Mouse (Mus musculus): Measurements from ENCODE around the gene Gm20888.
"Not testable (repeated sequence)": the region's sequence is repeated elsewhere in the genome, so short reads cannot be mapped to it uniquely, and the experiment has no call there.

Gm20888 gene

DNA sequence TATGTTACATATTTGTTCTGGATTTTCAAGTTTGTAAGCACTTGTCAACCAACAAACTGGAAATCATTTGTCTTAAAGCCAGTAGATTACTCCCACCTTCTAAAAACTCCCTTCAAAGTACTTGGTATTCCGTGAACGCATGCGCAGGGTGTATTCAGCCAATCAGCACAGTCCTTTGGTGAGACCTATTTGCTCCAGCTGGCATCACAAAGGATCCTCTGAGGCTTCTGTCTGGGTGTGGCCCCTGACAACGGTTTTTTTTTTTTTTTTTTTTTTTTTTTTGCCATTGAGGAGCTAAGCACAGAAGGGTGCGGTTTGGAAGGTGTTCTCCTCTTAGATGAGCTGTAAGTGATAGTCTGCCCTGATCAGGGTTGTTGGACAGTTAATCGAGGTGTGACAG, at the start of gene Gm20888:
Gene Gm20888, plus strand, starts transcription at position 301 of the 400 bp plus-strand sequence.
- not testable (repeated sequence) for DNase-seq (ENCODE audit: low read depth)
